Mouse (Mus musculus) MEL-GATA-1-ER (cell line): ENCODE data around the gene Riox1.
"Not testable (repeated sequence)": the region's sequence is repeated elsewhere in the genome, so short reads cannot be mapped to it uniquely, and the experiment has no call there.

ENCODE experiments used
- DNase-seq: peaks from one replicate; pipeline ENCODE4 v3.0.0-alpha.2; 2012; ENCODE audit warnings: low read depth; ENCODE audit errors: extremely low read depth

Gene Riox1

GRCm38 (mm10) chr12:83949043-83949442 lies 1.4 kb upstream of the Riox1 start:
- DNase-seq = peak; percentile 97

- no peak for DNase-seq
Observed at GRCm38 (mm10) chr12:83949776-83950492, 474 bp upstream of the Riox1 start.

- DNase-seq = no peak
Observed at GRCm38 (mm10) chr12:83950840-83951701, 663 bp downstream of the Riox1 start.

GRCm38 (mm10) chr12:83951711-83952575 lies 1.5 kb downstream of the Riox1 start:
- no peak for DNase-seq

GRCm38 (mm10) chr12:83958278-83958677 lies 7.9 kb downstream of the Riox1 start:
- DNase-seq = no peak

- no peak for DNase-seq
Observed at GRCm38 (mm10) chr12:83965235-83965634, 14.8 kb downstream of the Riox1 start.

GRCm38 (mm10) chr12:83972117-83972516 lies 21.7 kb downstream of the Riox1 start:
- DNase-seq = no peak

GRCm38 (mm10) chr12:83978862-83979261 lies 28.5 kb downstream of the Riox1 start:
- DNase-seq = no peak

GRCm38 (mm10) chr12:83981615-83982014 lies 31.2 kb downstream of the Riox1 start:
- no peak for DNase-seq

- no peak for DNase-seq
Observed at GRCm38 (mm10) chr12:83984752-83985151, 34.3 kb downstream of the Riox1 start, which contains the start of gene Heatr4. TSS of gene Heatr4 (minus strand) at chr12:83984852.

GRCm38 (mm10) chr12:83987242-83987582 lies 36.8 kb downstream of the Riox1 start:
- DNase-seq = no peak

GRCm38 (mm10) chr12:83987583-83988441 lies 37.4 kb downstream of the Riox1 start, which contains the start of gene Acot2:
TSS of gene Acot2 (plus strand) at chr12:83987861.
- DNase-seq = peak; percentile 67

GRCm38 (mm10) chr12:83988483-83988882 lies 38.1 kb downstream of the Riox1 start:
- DNase-seq = no peak

GRCm38 (mm10) chr12:83989378-83989777 lies 39.0 kb downstream of the Riox1 start:
- DNase-seq = no peak

- no peak for DNase-seq
Observed at GRCm38 (mm10) chr12:83997221-83997620, 46.8 kb downstream of the Riox1 start.

- no peak for DNase-seq
Observed at GRCm38 (mm10) chr12:83998341-83999107, 48.1 kb downstream of the Riox1 start.

GRCm38 (mm10) chr12:83999237-83999636 lies 48.8 kb downstream of the Riox1 start:
- DNase-seq = not testable (repeated sequence)

- peak; percentile 56 for DNase-seq
Observed at GRCm38 (mm10) chr12:84000418-84000817, 50.0 kb downstream of the Riox1 start.
